Mouse (Mus musculus) hindbrain, postnatal 0 days (tissue): ENCODE results near the gene 4933421I07Rik. TPM values are rescaled to one million over a fixed set of nuclear protein-coding genes. Genes with fewer than 3 reads are reported as not detected.
A peak's percentile ranks its signal among the peaks of the same experiment; 100 is the strongest.

Source experiments
- ATAC-seq: fragments of 200-750 bp; cut with Nextera tagmentation; 2 replicates; pipeline ENCODE4 v1.8.0; 2017; ENCODE audit warnings: mild to moderate bottlenecking, moderate TSS enrichment, moderate library complexity
- DNase-seq: peaks from one replicate; pipeline ENCODE4 v3.0.0-alpha.2; 2015; ENCODE audit warnings: low spot score
- H3K27ac ChIP-seq: fragments of 300-500 bp; sonication (generic); 2 replicates; pipeline ENCODE4 v1.5.1; 2014; ENCODE audit warnings: mild to moderate bottlenecking
- H3K27me3 ChIP-seq: fragments of 300-500 bp; sonication (generic); 2 replicates; pipeline ENCODE4 v1.6.1; 2014; ENCODE audit warnings: low read length, mixed read lengths; ENCODE audit not compliant: insufficient read depth
- H3K36me3 ChIP-seq: fragments of 300-500 bp; sonication (generic); 2 replicates; pipeline ENCODE4 v1.6.1; 2014; ENCODE audit warnings: low read length, mixed read lengths; ENCODE audit not compliant: insufficient read depth
- H3K4me1 ChIP-seq: fragments of 300-500 bp; sonication (generic); 2 replicates; pipeline ENCODE4 v1.6.1; 2014; ENCODE audit warnings: antibody characterized with exemption, low read length, mixed read lengths; ENCODE audit not compliant: insufficient read depth
- H3K4me2 ChIP-seq: fragments of 300-500 bp; sonication (generic); 2 replicates; pipeline ENCODE4 v1.6.1; 2014; ENCODE audit warnings: low read depth, mild to moderate bottlenecking, low read length, moderate library complexity, mixed read lengths
- H3K4me3 ChIP-seq: fragments of 300-500 bp; sonication (generic); 2 replicates; pipeline ENCODE4 v1.5.1; 2014; ENCODE audit warnings: low read length
- H3K9ac ChIP-seq: fragments of 300-500 bp; sonication (generic); replicated peaks from 2 replicates; pipeline ENCODE4 v1.6.1; 2014; ENCODE audit warnings: mild to moderate bottlenecking, low read length, moderate library complexity, mixed read lengths
- H3K9me3 ChIP-seq: fragments of 300-500 bp; sonication (generic); 2 replicates; pipeline ENCODE4 v1.6.1; 2016; ENCODE audit warnings: low read length, mixed read lengths
- CTCF ChIP-seq: IDR thresholded peaks from 2 replicates; pipeline ENCODE4 v1.5.1; 2016; ENCODE audit warnings: antibody characterized with exemption, control low read depth, low read depth
- WGBS: fragments of 180-500 bp; shearing (Covaris S2); extraction: QIAGEN DNeasy Blood & Tissue Kit; methylation state at CpG from one replicate; pipeline ENCODE4 v1.1.7; 2014; 5-methylcytosine and 5-hydroxymethylcytosine counted together
- polyA plus RNA-seq: library from polyadenylated mRNA; unstranded; fragments of >200 nt; fragmentation: Nextera tagmentation; extraction: Ambion mirVana; gene quantifications from 2 replicates; pipeline ENCODE4 v1.2.1, GENCODE M21; 2015
- total RNA-seq: library from RNA; depleted of rRNA; stranded (reverse); fragments of >200 nt; gene quantifications from 2 replicates; pipeline ENCODE4 v1.2.3, GENCODE M21; 2014; rRNA removed

The 4933421I07Rik gene
- total RNA-seq (not detected in 2 replicates), polyA plus RNA-seq (not detected in 2 replicates)

DNA sequence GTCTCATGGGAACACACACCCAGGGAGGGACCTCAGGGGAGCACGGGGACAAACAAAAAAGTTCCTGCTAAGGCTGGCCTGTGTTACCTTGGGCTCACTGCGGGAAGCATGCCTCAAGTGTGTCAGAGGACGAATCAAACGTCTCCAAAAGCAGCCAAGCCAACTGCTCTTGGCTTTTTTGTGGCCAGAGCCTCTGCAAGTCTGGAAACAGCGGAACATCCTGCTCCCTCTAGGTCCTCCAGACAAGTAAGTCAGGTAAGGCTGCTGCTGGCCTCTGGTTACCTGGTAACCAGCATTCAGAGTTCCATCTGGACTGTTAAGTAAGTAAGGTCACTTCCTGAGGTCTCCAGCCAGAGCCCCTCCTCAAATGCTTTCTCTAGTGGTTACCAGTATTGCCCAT is at the start of gene 4933421I07Rik:
TSS of gene 4933421I07Rik (minus strand) at position 271 of the 400 bp plus-strand sequence.
- DNase-seq: no peak
- Histone ChIP-seq H3K9me3 (peaks cover 15% of the 10 kb centered on the region), H3K4me1 (no peaks in the 10 kb centered on the region), H3K4me2 (no peak within 1 kb of the TSS), H3K27me3 (no peaks in the 10 kb centered on the region), H3K27ac (no peak within 1 kb of the TSS), H3K36me3 (no peaks in the 10 kb centered on the region), H3K9ac (no peak within 1 kb of the TSS), H3K4me3 (no peak within 1 kb of the TSS)
- 70% methylated on average over 5 of the region's 5 CpGs for WGBS
- no peak for TF ChIP-seq CTCF
- no peak for ATAC-seq

DNA sequence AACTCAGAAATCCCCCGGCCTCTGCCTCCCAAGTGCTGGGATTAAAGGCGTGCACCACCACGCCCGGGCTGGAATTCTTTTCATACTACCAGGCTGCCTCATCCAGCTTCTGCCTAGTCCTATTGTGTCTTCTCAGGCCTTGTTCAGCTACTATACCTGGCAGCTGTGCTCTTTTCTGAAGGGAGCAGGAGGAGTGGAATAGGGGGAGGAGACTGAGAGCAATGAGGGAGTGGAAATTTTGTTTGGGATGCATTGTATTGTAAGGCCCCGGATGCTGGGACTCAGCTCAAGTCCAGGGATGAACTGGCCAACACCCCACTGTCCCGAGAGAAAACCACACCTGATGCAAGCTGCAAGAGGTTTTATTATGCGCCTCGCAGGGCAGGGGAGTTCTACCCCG is 49.4 kb upstream of the 4933421I07Rik start:
- WGBS: 90% methylated on average over 9 of the region's 9 CpGs
- no peak for TF ChIP-seq CTCF
- H3K4me2 ChIP-seq: no peak overlapping the region
- peaks cover 3% of the 10 kb centered on the region; the same call in 1 of the 2 replicates for H3K36me3 ChIP-seq
- H3K4me3 ChIP-seq: no peak overlapping the region
- no peak overlapping the region for H3K27ac ChIP-seq
- no peak overlapping the region for H3K9ac ChIP-seq
- H3K4me1 ChIP-seq: no peaks in the 10 kb centered on the region
- no peaks in the 10 kb centered on the region for H3K27me3 ChIP-seq
- 0 out of 2 replicates have a peak, but pooled peaks cover 3% of the 10 kb centered on the region for H3K9me3 ChIP-seq
- ATAC-seq: no peak
- no peak for DNase-seq

DNA sequence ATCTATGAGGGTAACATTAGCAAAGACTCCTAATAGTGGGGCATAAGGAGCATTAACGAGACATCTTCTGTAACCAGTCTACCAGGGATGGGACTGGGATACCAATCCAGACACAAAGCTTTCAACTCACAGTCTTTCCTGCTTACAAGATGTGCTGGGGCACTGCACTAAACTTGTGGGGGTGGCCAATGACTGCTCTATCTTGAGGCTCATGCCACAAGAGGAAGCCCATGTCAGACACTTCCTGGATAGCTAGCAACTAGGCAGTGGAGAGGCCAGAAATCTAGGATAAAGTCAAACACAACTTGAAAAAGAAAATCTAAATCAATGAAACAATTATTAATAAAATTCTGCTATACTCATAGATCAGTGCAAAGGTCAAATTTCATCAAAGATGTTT is 48.3 kb upstream of the 4933421I07Rik start:
- H3K9me3 ChIP-seq: 0 out of 2 replicates have a peak, but pooled peaks cover 3% of the 10 kb centered on the region
- H3K4me1 ChIP-seq: no peaks in the 10 kb centered on the region
- no peak overlapping the region for H3K4me3 ChIP-seq
- no peak overlapping the region for H3K27ac ChIP-seq
- no peaks in the 10 kb centered on the region for H3K27me3 ChIP-seq
- peaks cover 3% of the 10 kb centered on the region; the same call in 1 of the 2 replicates for H3K36me3 ChIP-seq
- 96% methylated on average over 1 of the region's 1 CpGs for WGBS
- DNase-seq (no peak), ATAC-seq (no peak)
- no peak for TF ChIP-seq CTCF
- no peak overlapping the region for H3K9ac ChIP-seq
- H3K4me2 ChIP-seq: no peak overlapping the region

DNA sequence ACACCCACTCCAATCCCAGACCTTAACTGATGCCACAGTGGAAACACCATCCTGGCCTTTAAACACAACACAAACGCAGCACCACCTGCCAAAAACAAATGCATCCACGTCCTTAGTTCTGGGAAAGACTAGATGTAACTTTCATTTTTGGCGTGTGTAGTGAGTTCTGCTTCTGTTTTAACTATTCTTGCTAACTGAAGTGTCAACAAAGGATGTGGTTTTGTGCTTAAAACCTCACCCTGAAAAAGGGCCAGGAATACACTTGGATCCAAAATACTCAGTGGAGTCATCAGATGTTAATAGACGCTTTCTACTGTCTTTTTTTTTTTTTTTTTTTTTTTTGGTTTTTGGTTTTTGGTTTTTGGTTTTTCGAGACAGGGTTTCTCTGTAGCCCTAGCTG is 42.9 kb upstream of the 4933421I07Rik start:
- no peak overlapping the region for H3K4me3 ChIP-seq
- TF ChIP-seq CTCF: no peak
- no peak for ATAC-seq
- no peak overlapping the region for H3K9ac ChIP-seq
- 0 out of 2 replicates have a peak, but pooled peaks cover 3% of the 10 kb centered on the region for H3K9me3 ChIP-seq
- H3K4me2 ChIP-seq: no peak overlapping the region
- WGBS: 89% methylated on average over 5 of the region's 5 CpGs
- H3K4me1 ChIP-seq: no peaks in the 10 kb centered on the region
- no peak for DNase-seq
- H3K36me3 ChIP-seq: peaks cover 20% of the 10 kb centered on the region; the same call in 1 of the 2 replicates
- no peak overlapping the region for H3K27ac ChIP-seq
- no peaks in the 10 kb centered on the region for H3K27me3 ChIP-seq

DNA sequence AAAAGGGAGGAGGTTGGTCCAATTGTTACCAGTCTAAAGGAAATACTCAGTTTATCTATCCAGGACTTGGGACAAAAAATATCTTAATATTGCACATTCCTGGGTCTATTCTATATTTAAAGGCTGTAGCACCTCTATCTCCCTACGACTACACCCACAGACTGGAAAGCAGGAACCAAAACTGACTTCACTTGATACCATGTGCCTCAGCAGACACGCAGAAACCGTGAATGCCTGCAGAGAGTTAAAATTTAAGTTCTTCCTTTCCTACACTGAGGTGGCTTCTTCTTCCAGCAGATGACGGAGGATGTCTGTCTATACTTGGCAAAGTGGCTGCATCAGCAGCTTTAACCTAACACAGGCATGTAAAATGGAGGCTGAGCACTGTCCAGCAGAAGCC is 42.4 kb upstream of the 4933421I07Rik start:
- no peaks in the 10 kb centered on the region for H3K4me1 ChIP-seq
- no peak overlapping the region for H3K4me3 ChIP-seq
- no peak overlapping the region for H3K9ac ChIP-seq
- WGBS: 92% methylated on average over 4 of the region's 4 CpGs
- no peak for TF ChIP-seq CTCF
- H3K36me3 ChIP-seq: peaks cover 20% of the 10 kb centered on the region; the same call in 1 of the 2 replicates
- DNase-seq: no peak
- H3K27ac ChIP-seq: no peak overlapping the region
- H3K27me3 ChIP-seq: no peaks in the 10 kb centered on the region
- H3K4me2 ChIP-seq: no peak overlapping the region
- ATAC-seq: no peak
- H3K9me3 ChIP-seq: 0 out of 2 replicates have a peak, but pooled peaks cover 3% of the 10 kb centered on the region

DNA sequence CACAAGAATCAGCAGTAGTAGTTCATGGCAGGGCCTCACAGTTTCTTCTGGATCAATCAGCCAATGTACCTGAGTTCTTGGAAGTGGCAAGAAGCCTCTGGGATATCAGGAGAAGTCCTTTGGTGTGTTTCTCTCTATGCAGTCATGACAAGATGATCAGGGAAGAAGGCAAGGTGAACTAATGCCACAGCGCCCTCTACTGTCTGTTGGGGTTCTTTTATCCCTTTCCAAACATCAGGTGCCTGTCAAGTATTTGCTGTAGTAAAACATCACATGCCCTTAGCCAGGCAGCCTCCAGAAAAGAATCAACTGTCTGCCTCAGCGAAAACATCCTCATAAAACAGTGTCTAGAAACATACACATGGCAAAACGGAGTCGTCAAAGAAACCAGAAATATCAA is 6.7 kb upstream of the 4933421I07Rik start:
- Histone ChIP-seq H3K9ac (no peak overlapping the region), H3K9me3 (peaks cover 10% of the 10 kb centered on the region), H3K4me3 (no peak overlapping the region), H3K27ac (no peak overlapping the region), H3K4me1 (no peaks in the 10 kb centered on the region), H3K36me3 (no peaks in the 10 kb centered on the region), H3K27me3 (no peaks in the 10 kb centered on the region), H3K4me2 (no peak overlapping the region)
- 67% methylated on average over 4 of the region's 4 CpGs for WGBS
- no peak for TF ChIP-seq CTCF
- ATAC-seq (no peak), DNase-seq (no peak)

DNA sequence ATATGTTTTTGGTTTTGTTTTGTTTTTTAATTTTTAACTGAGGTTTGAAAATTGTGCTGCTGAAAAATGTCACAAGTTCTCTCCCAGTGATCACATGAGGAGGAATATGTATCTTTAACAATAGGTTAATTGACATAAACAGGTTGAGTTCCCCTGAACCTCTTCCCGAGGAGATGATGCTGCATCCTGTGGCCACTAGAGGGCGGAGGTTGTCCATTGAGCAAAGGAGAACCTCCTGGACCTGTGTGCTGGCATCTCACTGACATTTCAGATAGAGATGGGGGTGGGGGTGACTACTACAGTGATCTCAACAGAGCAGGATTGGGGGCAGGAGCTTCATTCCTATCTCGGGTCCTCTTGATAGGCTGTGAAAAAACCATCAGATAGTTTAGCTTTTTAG is 2.7 kb upstream of the 4933421I07Rik start:
- no peak overlapping the region for H3K27ac ChIP-seq
- ATAC-seq (no peak), DNase-seq (no peak)
- H3K36me3 ChIP-seq: no peaks in the 10 kb centered on the region
- 0 out of 2 replicates have a peak, but pooled peaks have one; percentile 16 for TF ChIP-seq CTCF
- H3K27me3 ChIP-seq: no peaks in the 10 kb centered on the region
- no peak overlapping the region for H3K9ac ChIP-seq
- H3K4me2 ChIP-seq: no peak overlapping the region
- no peak overlapping the region for H3K4me3 ChIP-seq
- WGBS: 45% methylated on average over 3 of the region's 3 CpGs
- peaks cover 20% of the 10 kb centered on the region for H3K9me3 ChIP-seq
- H3K4me1 ChIP-seq: no peaks in the 10 kb centered on the region
